Mouse (Mus musculus) brain, adult 2 months (tissue): ENCODE results near the gene Cdx2.

Experiments
- DNase-seq: peaks from one replicate; pipeline ENCODE4 v3.0.0; 2011; ENCODE audit warnings: low read depth, low spot score

The Cdx2 gene

DNA sequence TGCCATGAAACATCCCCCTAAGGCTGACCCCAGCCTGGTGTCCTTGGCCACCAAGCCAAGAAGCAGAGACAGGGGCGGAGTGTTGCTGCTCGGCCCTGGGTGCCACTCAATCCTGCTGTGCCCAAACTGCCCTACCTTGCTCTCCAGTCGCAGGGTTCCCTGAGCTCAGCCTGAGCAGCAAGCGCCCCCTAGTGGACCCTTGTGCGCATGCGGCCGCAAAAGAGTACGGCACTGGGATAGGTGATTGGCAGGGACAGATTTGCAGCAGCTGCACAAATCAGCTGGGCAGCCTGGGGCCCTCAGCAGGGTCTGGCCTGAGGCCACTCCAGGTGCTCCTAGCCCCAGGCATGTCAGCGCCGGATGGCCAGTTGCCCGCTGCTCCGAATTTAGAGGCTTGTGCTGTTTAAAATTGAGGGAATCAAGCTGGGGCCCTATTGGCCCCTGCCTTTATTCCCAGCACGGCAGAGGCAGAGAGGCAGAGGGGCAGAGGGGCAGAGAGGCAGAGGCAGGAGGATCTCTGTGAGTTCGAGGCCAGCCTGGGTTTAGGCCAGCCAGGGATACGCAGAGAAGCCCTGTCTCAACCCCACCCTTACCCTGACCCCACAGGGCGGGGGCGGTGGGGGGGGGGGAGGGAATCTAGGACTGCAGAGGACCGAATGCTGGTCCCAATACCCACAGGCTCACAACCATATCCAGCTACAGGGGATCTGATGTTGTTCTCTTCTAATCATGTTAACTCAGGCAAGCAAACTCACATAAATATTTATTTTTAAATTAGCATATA is 13.8 kb downstream of the Cdx2 start:
- peak; percentile 74 for DNase-seq

- DNase-seq, result no peak
These were observed 14.5 kb downstream of the Cdx2 start for GRCm38 (mm10) chr5:147292506-147293120.

- no peak for DNase-seq
These were observed 15.1 kb downstream of the Cdx2 start for GRCm38 (mm10) chr5:147291764-147292505.

DNA sequence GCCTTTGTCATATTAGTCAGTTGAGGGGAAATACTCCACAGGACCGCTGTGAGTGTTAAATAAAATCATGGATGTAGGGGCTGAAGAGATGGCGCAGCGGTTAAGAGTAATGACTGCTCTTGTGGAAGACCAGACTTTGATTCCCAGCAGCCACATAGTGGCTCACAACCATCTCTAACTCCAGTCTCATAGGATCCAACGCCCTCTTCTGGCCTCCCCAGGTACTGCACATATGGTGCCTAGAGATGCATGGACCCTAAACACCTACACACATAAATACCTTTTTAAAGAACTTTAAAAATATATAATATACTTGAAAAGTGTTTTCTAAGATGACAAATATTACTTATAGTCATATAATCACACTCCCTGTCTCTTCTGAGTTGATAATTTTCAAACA is 22.7 kb downstream of the Cdx2 start:
- no peak for DNase-seq

- no peak for DNase-seq
These were observed 29.5 kb downstream of the Cdx2 start for GRCm38 (mm10) chr5:147277547-147277925.

GRCm38 (mm10) chr5:147276701-147277546 is 30.1 kb downstream of the Cdx2 start:
- no peak for DNase-seq

DNA sequence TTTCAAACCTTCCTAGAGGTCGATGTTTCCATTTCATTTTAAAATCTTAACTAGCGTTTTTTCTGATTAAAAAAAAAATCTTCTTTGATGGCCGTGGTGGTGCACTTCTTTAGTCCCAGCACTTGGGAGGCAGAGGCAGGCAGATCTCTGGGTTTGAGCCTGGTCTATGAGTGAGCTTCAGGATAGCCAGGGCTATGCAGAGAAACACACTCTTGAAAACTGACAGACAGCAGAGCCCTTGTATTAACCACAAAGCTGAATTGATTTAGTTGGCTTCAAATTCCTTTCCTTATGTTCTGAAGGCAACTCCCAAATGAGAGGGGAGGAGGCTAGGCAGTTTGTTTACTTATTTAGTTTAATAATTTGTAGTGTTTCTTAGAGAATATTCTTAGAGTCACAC is 31.3 kb downstream of the Cdx2 start:
- no peak for DNase-seq

DNA sequence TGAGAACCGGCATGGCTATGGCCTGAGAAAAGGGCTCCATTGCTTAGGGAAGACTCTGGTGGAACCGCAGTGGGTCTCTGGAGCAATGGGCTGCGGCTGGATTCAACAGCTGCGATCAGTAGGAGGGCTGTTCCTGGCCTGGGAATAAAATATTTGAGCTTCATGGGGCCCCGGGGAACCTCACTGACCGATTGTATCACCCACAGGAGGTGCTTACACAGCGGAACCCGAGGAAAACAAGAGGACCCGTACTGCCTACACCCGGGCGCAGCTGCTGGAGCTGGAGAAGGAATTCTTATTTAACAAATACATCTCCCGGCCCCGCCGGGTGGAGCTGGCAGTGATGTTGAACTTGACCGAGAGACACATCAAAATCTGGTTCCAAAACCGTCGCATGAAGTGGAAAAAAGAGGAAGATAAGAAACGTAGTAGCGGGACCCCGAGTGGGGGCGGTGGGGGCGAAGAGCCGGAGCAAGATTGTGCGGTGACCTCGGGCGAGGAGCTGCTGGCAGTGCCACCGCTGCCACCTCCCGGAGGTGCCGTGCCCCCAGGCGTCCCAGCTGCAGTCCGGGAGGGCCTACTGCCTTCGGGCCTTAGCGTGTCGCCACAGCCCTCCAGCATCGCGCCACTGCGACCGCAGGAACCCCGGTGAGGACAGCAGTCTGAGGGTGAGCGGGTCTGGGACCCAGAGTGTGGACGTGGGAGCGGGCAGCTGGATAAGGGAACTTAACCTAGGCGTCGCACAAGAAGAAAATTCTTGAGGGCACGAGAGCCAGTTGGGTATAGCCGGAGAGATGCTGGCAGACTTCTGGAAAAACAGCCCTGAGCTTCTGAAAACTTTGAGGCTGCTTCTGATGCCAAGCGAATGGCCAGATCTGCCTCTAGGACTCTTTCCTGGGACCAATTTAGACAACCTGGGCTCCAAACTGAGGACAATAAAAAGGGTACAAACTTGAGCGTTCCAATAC is 32.6 kb downstream of the Cdx2 start:
- no peak for DNase-seq

DNA sequence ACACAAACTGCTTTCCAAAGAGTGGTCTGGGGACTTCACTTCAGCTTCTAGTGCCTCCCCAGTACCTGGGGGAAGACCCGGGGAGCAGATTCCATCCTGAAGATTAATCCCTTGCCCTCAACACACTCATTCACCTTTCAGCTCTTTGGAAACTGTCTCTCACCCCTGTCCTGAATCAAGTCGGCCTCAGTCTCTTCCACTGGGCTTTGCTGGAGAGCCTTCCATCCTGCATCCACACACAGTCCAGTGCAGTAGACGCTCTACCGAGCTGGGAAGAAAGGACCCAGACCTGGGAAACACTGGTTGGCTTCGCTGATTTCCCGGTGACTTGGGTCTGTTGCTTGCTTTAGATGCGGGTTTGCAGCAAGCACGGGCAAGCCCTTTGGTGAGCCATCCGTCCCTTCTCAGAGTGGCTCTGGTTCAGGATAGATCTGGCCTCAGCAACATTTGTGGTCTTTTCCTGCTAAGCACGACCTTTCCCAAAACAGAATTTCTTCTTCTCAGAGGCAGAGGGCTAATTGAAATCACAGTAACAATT is 34.2 kb downstream of the Cdx2 start:
- DNase-seq, result no peak

GRCm38 (mm10) chr5:147272046-147272807 is 34.8 kb downstream of the Cdx2 start:
- no peak for DNase-seq

GRCm38 (mm10) chr5:147270673-147271655 is 36.1 kb downstream of the Cdx2 start:
- DNase-seq, result no peak

DNA sequence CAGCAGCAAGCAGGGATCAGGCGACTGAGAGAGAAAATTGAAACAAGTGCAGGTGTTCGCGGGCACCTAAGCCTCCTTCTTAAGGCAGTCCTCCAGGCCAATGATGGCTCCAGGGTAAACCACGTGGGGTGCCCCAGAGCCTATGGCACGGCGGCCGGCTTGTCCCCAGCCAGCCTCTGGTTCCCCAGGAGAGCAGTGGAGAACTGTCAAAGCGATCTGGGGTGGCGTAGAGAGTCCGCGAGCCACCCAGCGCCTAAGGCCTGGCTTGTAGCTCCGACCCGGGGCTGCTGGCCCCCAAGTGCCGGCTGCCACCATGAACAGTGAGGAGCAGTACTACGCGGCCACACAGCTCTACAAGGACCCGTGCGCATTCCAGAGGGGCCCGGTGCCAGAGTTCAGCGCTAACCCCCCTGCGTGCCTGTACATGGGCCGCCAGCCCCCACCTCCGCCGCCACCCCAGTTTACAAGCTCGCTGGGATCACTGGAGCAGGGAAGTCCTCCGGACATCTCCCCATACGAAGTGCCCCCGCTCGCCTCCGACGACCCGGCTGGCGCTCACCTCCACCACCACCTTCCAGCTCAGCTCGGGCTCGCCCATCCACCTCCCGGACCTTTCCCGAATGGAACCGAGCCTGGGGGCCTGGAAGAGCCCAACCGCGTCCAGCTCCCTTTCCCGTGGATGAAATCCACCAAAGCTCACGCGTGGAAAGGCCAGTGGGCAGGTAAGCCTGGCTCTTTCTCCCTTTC is 37.0 kb downstream of the Cdx2 start, which contains the start of gene Pdx1:
Gene Pdx1 (plus strand): TSS at position 34 of the 747 bp plus-strand sequence.
- no peak for DNase-seq

DNA sequence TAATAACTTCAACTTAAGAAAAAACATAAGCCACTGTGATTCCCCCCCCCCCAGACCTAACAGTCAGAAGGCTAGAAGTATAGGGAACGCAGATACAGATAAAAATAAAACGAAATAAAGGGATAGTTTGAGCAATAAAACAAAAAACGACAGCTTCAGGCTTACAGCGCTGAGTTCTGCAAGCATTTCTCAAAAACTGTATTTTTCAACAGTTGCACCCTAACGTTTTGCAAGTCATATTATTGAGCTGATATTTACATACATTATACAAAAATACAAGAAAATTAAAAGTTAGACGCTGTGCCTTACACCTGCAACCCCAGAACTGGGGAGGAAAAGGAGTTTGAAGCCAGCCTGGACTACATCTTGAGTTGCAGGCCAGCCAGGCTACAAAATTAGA is 37.7 kb downstream of the Cdx2 start:
- no peak for DNase-seq

DNA sequence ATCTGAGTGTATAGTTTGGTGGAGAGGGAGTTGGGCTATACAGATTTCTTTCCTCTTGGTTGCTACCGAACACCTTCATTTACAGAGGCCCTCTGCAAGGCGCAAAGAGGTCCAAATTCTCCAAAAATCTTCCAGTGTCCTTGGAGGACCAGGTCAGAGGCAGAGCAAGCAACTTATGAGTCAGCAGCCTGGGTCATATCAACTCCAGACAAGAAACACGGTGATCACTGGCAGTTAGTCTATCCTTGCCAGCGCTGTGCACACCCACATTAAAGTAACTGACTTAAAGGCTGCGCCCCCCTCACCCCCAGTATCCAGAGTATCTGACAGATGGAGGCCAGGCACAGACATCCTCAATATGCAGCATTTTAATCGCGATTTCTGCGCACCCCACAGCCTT is 38.3 kb downstream of the Cdx2 start:
- no peak for DNase-seq

DNA sequence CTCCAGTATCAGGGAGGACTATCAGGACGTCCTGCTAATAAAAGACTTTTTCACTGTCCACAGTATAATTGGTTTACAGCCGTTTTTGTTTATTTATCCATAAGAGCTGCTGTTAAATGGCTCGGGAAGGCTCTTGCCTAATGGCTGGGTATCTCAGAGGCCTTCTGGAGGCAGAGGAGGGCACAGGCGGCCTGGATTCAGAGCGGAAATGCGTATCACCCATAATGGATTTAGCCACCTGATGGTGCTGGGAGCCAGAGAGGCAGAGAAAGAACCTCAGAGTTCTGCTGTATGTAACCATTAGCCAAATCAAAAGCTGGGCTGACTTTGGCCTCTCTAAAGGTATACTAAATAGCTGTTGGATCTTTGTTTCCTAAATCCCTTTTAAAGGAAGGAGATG is 39.6 kb downstream of the Cdx2 start:
- DNase-seq, result no peak

DNA sequence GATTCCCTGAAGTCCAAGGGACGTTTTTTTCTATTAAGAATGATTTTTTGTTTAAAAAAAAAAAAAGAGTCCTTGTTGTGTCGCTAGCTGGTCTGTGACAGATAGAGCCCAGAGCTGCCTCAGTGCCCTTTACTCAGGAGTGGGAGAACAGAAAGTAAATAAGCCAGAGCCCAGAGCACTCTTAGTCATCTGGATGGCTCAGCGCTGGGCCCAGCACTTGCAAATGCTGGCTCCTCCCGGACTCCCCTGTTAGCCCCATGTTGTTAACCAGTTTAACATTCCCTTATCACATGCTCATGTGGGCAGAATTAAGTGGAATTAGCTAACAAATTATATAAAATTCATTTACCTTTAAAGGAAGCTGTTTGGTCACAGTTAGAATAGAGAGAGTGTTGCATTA is 43.1 kb downstream of the Cdx2 start:
- no peak for DNase-seq

DNA sequence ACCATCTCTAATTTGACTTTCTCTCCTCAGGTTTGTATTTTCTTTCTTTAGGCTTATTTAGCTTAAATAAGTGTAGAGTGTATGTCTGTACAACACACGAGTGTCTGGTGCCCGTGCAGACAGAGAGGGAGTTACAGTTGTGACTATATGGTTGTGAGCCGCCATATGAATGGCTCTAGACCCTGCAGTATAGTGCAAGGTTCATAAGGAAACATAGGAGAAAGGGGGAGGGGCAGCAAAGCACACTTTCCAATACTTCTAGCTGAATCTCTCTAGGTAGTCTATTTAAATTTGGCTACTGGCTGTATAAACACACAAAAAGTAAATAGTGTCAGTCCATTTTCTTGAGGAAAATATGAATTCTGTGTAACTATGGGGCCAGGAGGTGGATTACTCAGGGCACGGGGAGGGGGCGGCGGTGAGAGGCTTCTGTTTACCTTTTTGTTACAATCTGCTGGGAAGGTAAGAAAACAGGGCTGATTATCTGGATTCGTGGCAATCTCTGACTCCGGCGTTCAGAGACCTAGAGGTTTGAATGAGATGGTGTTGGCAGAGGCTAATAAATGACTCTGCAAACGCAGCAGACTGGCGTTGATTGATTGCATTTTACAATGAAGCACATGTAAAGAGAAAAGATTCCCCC is 45.0 kb downstream of the Cdx2 start:
- no peak for DNase-seq
